9 mouse cellular contexts compared by ENCODE assay signal in the genomic region with DNA sequence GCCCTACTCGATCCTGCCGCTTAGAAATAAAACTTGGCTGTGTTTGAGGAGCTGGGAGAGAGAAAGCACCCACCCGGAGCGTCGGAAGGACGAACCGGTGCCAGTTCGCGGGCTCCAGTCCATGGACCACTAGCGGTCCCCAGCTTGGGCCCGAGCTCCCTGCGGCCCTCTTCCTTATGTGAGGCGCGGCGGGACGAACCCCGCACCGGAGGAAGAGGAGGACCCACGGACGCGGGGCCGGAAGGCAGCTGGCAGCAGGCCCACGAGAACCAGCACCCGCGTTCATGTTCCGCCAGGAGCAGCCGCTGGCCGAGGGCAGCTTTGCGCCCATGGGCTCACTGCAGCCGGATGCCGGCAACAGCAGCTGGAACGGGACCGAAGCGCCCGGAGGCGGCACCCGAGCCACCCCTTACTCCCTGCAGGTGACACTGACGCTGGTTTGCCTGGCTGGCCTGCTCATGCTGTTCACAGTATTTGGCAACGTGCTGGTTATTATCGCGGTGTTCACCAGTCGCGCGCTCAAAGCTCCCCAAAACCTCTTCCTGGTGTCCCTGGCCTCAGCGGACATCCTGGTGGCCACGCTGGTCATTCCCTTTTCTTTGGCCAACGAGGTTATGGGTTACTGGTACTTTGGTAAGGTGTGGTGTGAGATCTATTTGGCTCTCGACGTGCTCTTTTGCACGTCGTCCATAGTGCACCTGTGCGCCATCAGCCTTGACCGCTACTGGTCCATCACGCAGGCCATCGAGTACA. TPM values are rescaled to one million over a fixed set of nuclear protein-coding genes. Genes with fewer than 3 reads are reported as not detected.
DNase-seq lines count a peak whose midpoint lies in the region; ATAC-seq and TF ChIP-seq lines count a peak whose summit lies in the region.
"Had no signal": no experiment of that assay in that cellular context is flagged by ENCODE, and none has a peak within 500 bp of the region (broad histone marks: within the 10 kb centered on the region; RNA-seq: fewer than 3 reads in every experiment).

No protein-coding gene starts in this region.

- peak overlapping the region; percentile 93 for H3K4me2 ChIP-seq in heart, embryonic 16.5 days (ENCODE audit: low read depth, low read length)
- H3K4me2 ChIP-seq in limb, embryonic 13.5 days (replicated peaks): peak overlapping the region; percentile 100
- peak overlapping the region; percentile 96 for H3K4me2 ChIP-seq in neural tube, embryonic 14.5 days (ENCODE audit: low read depth, low read length)

- H3K27ac ChIP-seq in thymus, adult 2 months (ENCODE audit: control insufficient read depth, insufficient read depth, low read length): no peak overlapping the region
- H3K27ac ChIP-seq in heart, embryonic 16.5 days (ENCODE audit: low read length): no peak overlapping the region
- no peak overlapping the region for H3K27ac ChIP-seq in limb, embryonic 13.5 days
- H3K27ac ChIP-seq in neural tube, embryonic 14.5 days (ENCODE audit: low read depth, low read length): 0 out of 2 replicates have a peak overlapping the region, but pooled peaks have one; percentile 22

- H3K4me1 ChIP-seq in thymus, adult 2 months (replicated peaks; ENCODE audit: control insufficient read depth, insufficient read depth, low read length): peaks cover 25% of the 10 kb centered on the region
- H3K4me1 ChIP-seq in heart, embryonic 16.5 days (ENCODE audit: control insufficient read depth, insufficient read depth, low read length): peaks cover 24% of the 10 kb centered on the region
- H3K4me1 ChIP-seq in limb, embryonic 13.5 days: peaks cover 40% of the 10 kb centered on the region
- peaks cover 20% of the 10 kb centered on the region; the same call in 1 of the 2 replicates for H3K4me1 ChIP-seq in neural tube, embryonic 14.5 days (ENCODE audit: control insufficient read depth, insufficient read depth, low read length)

- peaks cover 31% of the 10 kb centered on the region; the same call in 1 of the 2 replicates for H3K27me3 ChIP-seq in thymus, adult 2 months (ENCODE audit: control insufficient read depth, insufficient read depth, low read length)
- H3K27me3 ChIP-seq in heart, embryonic 16.5 days (ENCODE audit: control insufficient read depth, insufficient read depth, low read length): peaks cover 51% of the 10 kb centered on the region
- H3K27me3 ChIP-seq in limb, embryonic 13.5 days: peaks cover 78% of the 10 kb centered on the region
- peaks cover 18% of the 10 kb centered on the region for H3K27me3 ChIP-seq in neural tube, embryonic 14.5 days (ENCODE audit: control insufficient read depth, insufficient read depth, low read length)
- H3K27me3 ChIP-seq: CH12.LX had no signal

- 4% methylated on average over 55 of the region's 55 CpGs for WGBS in thymus, adult 2 months
- WGBS in heart, embryonic 16.5 days: 3% methylated on average over 54 of the region's 55 CpGs
- 6% methylated on average over 54 of the region's 55 CpGs for WGBS in limb, embryonic 13.5 days
- 1% methylated on average over 55 of the region's 55 CpGs for WGBS in neural tube, embryonic 14.5 days

- peak overlapping the region; percentile 31; the same call in 1 of the 2 replicates for H3K9ac ChIP-seq in heart, embryonic 16.5 days (ENCODE audit: low read length)
- peak overlapping the region; percentile 55; the same call in 1 of the 2 replicates for H3K9ac ChIP-seq in limb, embryonic 13.5 days
- peak overlapping the region; percentile 49 for H3K9ac ChIP-seq in neural tube, embryonic 14.5 days (replicated peaks; ENCODE audit: low read depth, low read length)

- DNase-seq in cerebellum, postnatal 14 days: peak; percentile 29 to 47
- no peak for DNase-seq in cerebellum, adult 9-11 months
- DNase-seq in thymus, adult 2 months: no peak
- DNase-seq in thymus, adult 18-20 months: no peak
- no peak for DNase-seq in spleen, postnatal 4 days (ENCODE audit: low spot score in 2 of 2)

- no peaks in the 10 kb centered on the region for H3K36me3 ChIP-seq in thymus, adult 2 months (ENCODE audit: control insufficient read depth, insufficient read depth, low read length)
- H3K36me3 ChIP-seq in heart, embryonic 16.5 days (ENCODE audit: control insufficient read depth, insufficient read depth): no peaks in the 10 kb centered on the region
- H3K36me3 ChIP-seq in limb, embryonic 13.5 days: no peaks in the 10 kb centered on the region
- no peaks in the 10 kb centered on the region for H3K36me3 ChIP-seq in neural tube, embryonic 14.5 days (ENCODE audit: control insufficient read depth, insufficient read depth, low read length)

- no peak for ATAC-seq in heart, embryonic 16.5 days (replicated peaks; ENCODE audit: extremely low read depth, insufficient read depth, low FRiP score)
- no peak for ATAC-seq in limb, embryonic 13.5 days (ENCODE audit: low FRiP score, low read depth)
- ATAC-seq in neural tube, embryonic 14.5 days (ENCODE audit: low read depth): no peak

- H3K4me3 ChIP-seq in thymus, adult 2 months (ENCODE audit: control insufficient read depth, insufficient read depth, low read length): peak overlapping the region; percentile 9; the same call in 1 of the 2 replicates
- H3K4me3 ChIP-seq in heart, embryonic 16.5 days (ENCODE audit: low read length): peak overlapping the region; percentile 59
- peak overlapping the region; percentile 59 for H3K4me3 ChIP-seq in limb, embryonic 13.5 days
- H3K4me3 ChIP-seq in neural tube, embryonic 14.5 days (ENCODE audit: low read depth, low read length): peak overlapping the region; percentile 54

- H3K9me3 ChIP-seq in heart, embryonic 16.5 days (replicated peaks; ENCODE audit: control insufficient read depth, low read length): no peaks in the 10 kb centered on the region
- no peaks in the 10 kb centered on the region for H3K9me3 ChIP-seq in limb, embryonic 13.5 days
- no peaks in the 10 kb centered on the region for H3K9me3 ChIP-seq in neural tube, embryonic 14.5 days (ENCODE audit: control insufficient read depth, low read length)

- TF ChIP-seq CTCF in thymus, adult 2 months (IDR thresholded peaks at IDR 0.05; ENCODE audit: borderline replicate concordance, control insufficient read depth, extremely low read depth, insufficient read depth, low read length, poor library complexity): no peak

- no peak for TF ChIP-seq POLR2A in thymus, adult 2 months (IDR thresholded peaks at IDR 0.05; ENCODE audit: control insufficient read depth, extremely low read depth, insufficient read depth, low read length, poor library complexity)

RNA-seq across cellular contexts. Expression of gene Adra2a, which starts 2.2 kb away (rescaled TPM):
- polyA plus RNA-seq in thymus, adult 2 months (2012; rRNA removed): 2.6 and 3.0 TPM in 2 replicates
- polyA plus RNA-seq in heart, embryonic 16.5 days (2015; fragmentation: Nextera tagmentation; extraction: Ambion mirVana): 0.06 and 0.11 TPM in 2 replicates
- 0.39 and 0.61 TPM in 2 replicates for polyA plus RNA-seq in limb, embryonic 13.5 days (2015; fragmentation: Nextera tagmentation; extraction: Ambion mirVana)
- 6.3 and 6.4 TPM in 2 replicates for polyA plus RNA-seq in neural tube, embryonic 14.5 days (2014; fragmentation: Nextera tagmentation; extraction: Ambion mirVana)

Comparison
In these comparisons a context has a peak if more than half of its experiments do, and no peak if none do; other contexts are left out.
1. DNase-seq: peak in cerebellum, postnatal 14 days (2 of 2); none in cerebellum, adult 9-11 months (single experiment), thymus, adult 2 months (single experiment), thymus, adult 18-20 months (0 of 2) and spleen, postnatal 4 days (0 of 2).
2. H3K4me3 ChIP-seq: peak in every context shown above with its lines; median percentile 59 in heart, embryonic 16.5 days; 59 in limb, embryonic 13.5 days; 54 in neural tube, embryonic 14.5 days; 9 in thymus, adult 2 months.
3. Peak in every context shown above with its lines, with median percentiles within 50 percentile points of each other: H3K4me2 ChIP-seq and H3K9ac ChIP-seq.